Mouse (Mus musculus) kidney, embryonic 16.5 days (tissue): ENCODE data around the gene Slc2a10. TPM values are rescaled to one million over a fixed set of nuclear protein-coding genes. Genes with fewer than 3 reads are reported as not detected.

Source experiments
- ATAC-seq: fragments of 200-750 bp; cut with Nextera tagmentation; 2 replicates; pipeline ENCODE4 v1.8.0; 2017; ENCODE audit warnings: moderate TSS enrichment; ENCODE audit not compliant: low FRiP score, low TSS enrichment
- H3K27ac ChIP-seq: fragments of 300-500 bp; sonication (generic); 2 replicates; pipeline ENCODE4 v1.5.1; 2014; ENCODE audit warnings: low read length
- H3K27me3 ChIP-seq: fragments of 300-500 bp; sonication (generic); 2 replicates; pipeline ENCODE4 v1.6.1; 2014; ENCODE audit warnings: low read length, control low read depth, mixed read lengths; ENCODE audit not compliant: insufficient read depth
- H3K36me3 ChIP-seq: fragments of 300-500 bp; sonication (generic); 2 replicates; pipeline ENCODE4 v1.6.1; 2014; ENCODE audit warnings: low read length, control low read depth, mixed read lengths; ENCODE audit not compliant: insufficient read depth
- H3K4me1 ChIP-seq: fragments of 300-500 bp; sonication (generic); 2 replicates; pipeline ENCODE4 v1.6.1; 2014; ENCODE audit warnings: low read length, control low read depth, mixed read lengths; ENCODE audit not compliant: insufficient read depth
- H3K4me2 ChIP-seq: fragments of 300-500 bp; sonication (generic); replicated peaks from 2 replicates; pipeline ENCODE4 v1.6.1; 2014; ENCODE audit warnings: low read depth, low read length
- H3K4me3 ChIP-seq: fragments of 300-500 bp; sonication (generic); 2 replicates; pipeline ENCODE4 v1.5.1; 2014; ENCODE audit warnings: mild to moderate bottlenecking, low read length
- H3K9ac ChIP-seq: fragments of 300-500 bp; sonication (generic); replicated peaks from 2 replicates; pipeline ENCODE4 v1.6.1; 2014; ENCODE audit warnings: low read length
- H3K9me3 ChIP-seq: fragments of 300-500 bp; sonication (generic); 2 replicates; pipeline ENCODE4 v1.6.1; 2016; ENCODE audit warnings: low read length, control low read depth
- WGBS: fragments of 180-500 bp; shearing (Covaris S2); extraction: QIAGEN DNeasy Blood & Tissue Kit; methylation state at CpG from one replicate; pipeline ENCODE4 v1.1.7; 2014; 5-methylcytosine and 5-hydroxymethylcytosine counted together
- polyA plus RNA-seq: library from polyadenylated mRNA; unstranded; fragments of >200 nt; fragmentation: Nextera tagmentation; extraction: Ambion mirVana; gene quantifications from 2 replicates; pipeline ENCODE4 v1.2.1, GENCODE M21; 2015

Slc2a10 gene
- 8.3 TPM in 2 replicates for polyA plus RNA-seq

DNA sequence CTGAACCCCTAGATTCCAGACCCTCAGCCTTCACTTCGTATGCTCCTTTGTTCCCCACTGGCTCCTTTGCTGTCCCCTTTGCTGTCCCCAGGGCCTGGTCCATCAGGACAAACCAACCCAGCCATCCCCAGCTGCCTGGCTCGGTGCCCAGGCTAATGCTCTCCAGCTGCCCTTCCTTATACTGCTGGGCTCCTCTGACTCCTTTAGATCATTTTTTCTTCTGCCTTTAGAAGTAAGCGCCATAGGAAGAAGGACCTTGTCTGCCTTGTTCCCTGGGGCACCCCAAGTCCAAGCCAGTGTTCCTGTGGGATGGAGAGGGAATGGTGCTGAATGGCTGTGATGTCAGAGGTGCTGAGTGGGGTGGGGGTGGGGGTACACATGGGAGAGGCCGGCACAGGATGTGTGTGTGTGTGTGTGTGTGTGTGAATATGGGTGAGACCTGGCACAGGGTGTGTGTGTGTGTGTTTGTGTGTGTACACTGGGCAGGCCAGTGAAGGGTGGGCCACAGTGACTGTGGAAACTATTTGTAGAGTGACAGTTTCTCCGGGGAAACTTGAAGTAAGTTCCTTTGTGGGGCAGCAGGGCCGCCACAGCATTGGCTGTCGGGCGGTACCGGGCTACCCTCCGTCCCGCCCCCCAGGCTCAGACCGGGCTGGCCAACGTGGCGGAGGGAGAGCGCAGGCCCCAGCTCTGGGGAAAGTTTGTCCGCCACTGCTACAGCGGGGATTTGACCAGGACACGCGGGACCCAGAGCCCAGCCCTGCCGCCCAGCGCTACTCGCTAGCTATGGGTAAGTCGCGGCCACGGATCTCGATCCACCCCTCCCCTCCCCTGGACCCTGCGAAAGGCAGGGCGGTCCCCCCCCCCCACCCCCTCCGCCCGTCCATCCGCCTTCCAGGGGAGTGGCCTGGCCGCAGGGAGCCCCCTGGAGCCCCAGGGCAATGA is at the start of gene Slc2a10:
Slc2a10 (plus strand) TSS at position 529 of the 945 bp plus-strand sequence.
- peaks cover 15% of the 10 kb centered on the region for H3K4me1 ChIP-seq
- no peaks in the 10 kb centered on the region for H3K27me3 ChIP-seq
- peak within 1 kb of the TSS; percentile 52 for H3K4me3 ChIP-seq
- WGBS = 5% methylated on average over 30 of the region's 32 CpGs
- H3K9me3 ChIP-seq = no peaks in the 10 kb centered on the region
- peak; percentile 84 for ATAC-seq
- peak within 1 kb of the TSS; percentile 71 for H3K4me2 ChIP-seq
- H3K36me3 ChIP-seq = no peaks in the 10 kb centered on the region
- H3K9ac ChIP-seq = peak within 1 kb of the TSS; percentile 75
- H3K27ac ChIP-seq = 0 out of 2 replicates have a peak within 1 kb of the TSS, but pooled peaks have one; percentile 27

DNA sequence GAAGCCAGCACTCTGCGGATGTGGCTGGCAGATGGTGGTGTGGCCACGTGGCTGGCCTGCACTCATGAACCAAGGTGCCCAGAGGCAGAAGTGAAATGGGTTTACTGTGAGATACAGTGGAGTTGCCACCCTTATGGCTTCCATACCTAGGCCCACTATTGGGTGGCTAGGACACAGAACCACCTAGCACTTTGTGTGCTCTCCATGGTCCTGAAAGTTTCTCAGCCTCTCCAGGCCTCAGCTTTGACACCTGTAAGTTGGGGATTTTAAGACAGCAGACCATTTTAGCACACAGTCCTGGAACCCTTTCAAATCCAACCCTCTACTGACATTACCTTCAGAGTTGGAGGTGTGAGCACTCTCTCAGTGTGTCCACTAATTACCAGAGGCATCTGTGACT is 46.9 kb upstream of the Slc2a10 start:
- Histone ChIP-seq H3K27me3 (no peaks in the 10 kb centered on the region), H3K36me3 (no peaks in the 10 kb centered on the region), H3K9ac (no peak overlapping the region), H3K4me2 (no peak overlapping the region), H3K4me3 (no peak overlapping the region), H3K27ac (no peak overlapping the region), H3K4me1 (no peaks in the 10 kb centered on the region), H3K9me3 (no peaks in the 10 kb centered on the region)
- WGBS = 71% methylated on average over 2 of the region's 2 CpGs
- no peak for ATAC-seq

DNA sequence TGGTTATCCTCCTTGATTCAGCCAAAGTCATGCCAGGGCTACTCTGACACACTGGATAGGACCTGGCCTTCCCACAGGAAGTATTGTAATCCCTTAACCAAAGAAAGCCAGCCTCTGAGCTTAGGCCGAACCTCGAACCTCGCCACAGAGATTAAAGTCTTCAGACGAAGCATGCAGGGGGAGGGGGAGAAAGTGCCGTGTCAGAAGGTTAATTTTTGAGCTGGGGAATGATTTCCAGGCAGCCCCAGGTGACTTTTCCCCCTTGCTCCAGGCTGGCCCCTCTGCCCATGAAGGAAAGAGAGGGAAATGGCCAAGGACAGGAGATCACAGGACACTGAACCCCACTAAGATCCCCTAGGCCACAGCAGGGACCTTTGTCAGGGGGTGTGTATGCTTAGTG is 45.4 kb upstream of the Slc2a10 start:
- 43% methylated on average over 5 of the region's 5 CpGs for WGBS
- no peak overlapping the region for H3K9ac ChIP-seq
- H3K36me3 ChIP-seq = no peaks in the 10 kb centered on the region
- no peak for ATAC-seq
- no peaks in the 10 kb centered on the region for H3K4me1 ChIP-seq
- no peak overlapping the region for H3K27ac ChIP-seq
- 0 out of 2 replicates have a peak, but pooled peaks cover under 1% of the 10 kb centered on the region for H3K27me3 ChIP-seq
- H3K9me3 ChIP-seq = no peaks in the 10 kb centered on the region
- H3K4me3 ChIP-seq = no peak overlapping the region
- H3K4me2 ChIP-seq = no peak overlapping the region

DNA sequence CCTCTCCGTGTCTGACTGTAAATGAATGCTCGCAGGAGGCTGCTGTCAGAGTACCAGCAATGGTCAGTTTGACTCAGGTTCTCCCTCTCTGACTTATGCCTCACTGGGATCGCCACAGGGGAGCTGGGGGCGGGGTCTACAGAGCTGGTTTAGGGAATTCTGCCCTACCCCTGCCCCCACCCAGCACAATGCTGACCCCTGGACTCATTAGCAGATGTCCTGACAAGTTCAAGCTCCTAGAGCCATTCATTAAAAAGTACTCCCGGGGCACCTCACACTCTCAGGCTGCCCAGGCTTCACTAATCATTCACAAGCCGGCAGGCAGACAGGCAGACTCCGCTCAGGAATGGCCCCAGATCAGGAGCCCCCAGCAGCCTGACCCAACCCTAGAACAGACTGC is 43.9 kb upstream of the Slc2a10 start:
- 13% methylated on average over 7 of the region's 7 CpGs for WGBS
- ATAC-seq = peak; percentile 93

DNA sequence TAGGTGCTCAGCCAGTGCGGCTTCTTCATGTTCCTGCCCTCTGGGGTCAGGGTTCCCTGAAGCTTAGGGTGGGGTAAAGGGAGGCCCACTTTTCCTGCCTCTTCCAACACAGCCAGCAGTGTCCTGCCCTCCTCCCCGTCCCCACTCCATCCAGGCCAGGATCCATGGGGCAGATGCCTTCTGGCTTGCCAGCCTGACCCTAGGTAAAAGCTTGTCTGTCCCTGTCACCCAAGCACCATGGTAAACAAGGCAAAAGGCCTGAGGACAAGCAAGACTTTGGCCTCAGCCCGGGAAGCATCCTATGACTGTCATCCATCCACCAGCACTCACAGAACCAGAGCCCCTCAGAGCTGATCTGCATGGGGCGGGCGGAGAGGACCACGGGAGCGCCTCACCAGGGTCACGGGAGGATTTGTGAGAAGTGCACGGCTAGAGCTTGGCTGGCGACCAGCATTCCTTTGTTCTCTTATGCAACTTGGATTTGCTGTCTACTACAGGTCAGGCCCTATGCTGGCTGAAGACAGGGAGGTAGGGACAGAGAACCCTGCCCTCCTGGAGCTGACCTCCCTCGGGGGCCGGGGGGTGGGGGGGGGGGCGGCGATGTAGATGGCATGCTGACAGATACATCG is 35.6 kb upstream of the Slc2a10 start:
- no peak overlapping the region for H3K27ac ChIP-seq
- H3K4me2 ChIP-seq = no peak overlapping the region
- H3K9me3 ChIP-seq = no peaks in the 10 kb centered on the region
- no peaks in the 10 kb centered on the region for H3K36me3 ChIP-seq
- H3K9ac ChIP-seq = no peak overlapping the region
- 55% methylated on average over 15 of the region's 15 CpGs for WGBS
- H3K4me1 ChIP-seq = no peaks in the 10 kb centered on the region
- ATAC-seq = 0 out of 2 replicates have a peak, but pooled peaks have one; percentile 47
- peaks cover 16% of the 10 kb centered on the region for H3K27me3 ChIP-seq
- no peak overlapping the region for H3K4me3 ChIP-seq

More for the DNA sequence above, 43.9 kb upstream of the Slc2a10 start:
- Histone ChIP-seq H3K36me3 (no peaks in the 10 kb centered on the region), H3K4me1 (no peaks in the 10 kb centered on the region), H3K9ac (no peak overlapping the region), H3K27ac (no peak overlapping the region), H3K4me2 (no peak overlapping the region), H3K27me3 (0 out of 2 replicates have a peak, but pooled peaks cover 2% of the 10 kb centered on the region), H3K9me3 (no peaks in the 10 kb centered on the region), H3K4me3 (no peak overlapping the region)

DNA sequence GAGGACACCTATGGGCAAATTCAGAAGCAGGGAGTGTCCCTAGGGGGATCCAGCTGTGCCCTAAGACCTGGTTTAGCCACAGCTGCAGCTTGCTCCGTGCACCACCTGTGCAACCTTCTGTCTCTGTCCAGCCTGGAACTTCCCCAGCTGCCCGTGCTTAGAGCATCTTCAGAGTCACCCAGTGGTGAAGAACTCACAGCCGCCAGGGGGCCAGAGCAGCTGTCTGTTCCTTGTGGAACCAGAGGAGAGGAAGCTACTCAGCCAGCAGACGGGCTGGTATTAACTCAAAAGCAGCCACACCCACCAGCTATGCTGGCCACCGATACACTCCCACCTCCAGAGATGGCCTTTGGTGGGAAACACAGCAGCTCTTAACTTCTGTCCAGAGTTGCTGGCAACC is 33.4 kb upstream of the Slc2a10 start:
- Histone ChIP-seq H3K4me3 (no peak overlapping the region), H3K4me1 (no peaks in the 10 kb centered on the region), H3K27ac (no peak overlapping the region), H3K9me3 (no peaks in the 10 kb centered on the region), H3K4me2 (no peak overlapping the region), H3K9ac (no peak overlapping the region), H3K27me3 (peaks cover 23% of the 10 kb centered on the region), H3K36me3 (no peaks in the 10 kb centered on the region)
- WGBS = 21% methylated on average over 5 of the region's 5 CpGs
- ATAC-seq = no peak

DNA sequence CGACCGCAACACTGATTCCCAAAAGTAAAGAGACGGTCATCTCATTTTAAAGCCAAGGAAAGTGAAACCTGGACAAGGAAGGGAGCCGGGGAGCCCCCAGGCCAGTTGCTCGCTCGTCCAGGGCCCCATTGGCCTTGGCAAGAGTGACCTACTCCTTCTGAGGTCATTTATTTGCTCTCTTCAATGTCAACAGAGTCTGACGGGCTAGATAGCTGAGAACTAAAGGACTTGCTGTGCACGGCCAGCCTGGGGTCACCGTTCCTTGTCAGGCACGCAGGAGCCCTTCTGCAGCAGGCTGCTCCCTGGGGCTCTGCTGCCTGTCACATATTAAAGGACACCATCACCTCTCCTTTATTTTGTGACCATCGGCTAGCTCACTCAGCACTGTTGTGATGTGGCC is 31.6 kb upstream of the Slc2a10 start:
- H3K4me2 ChIP-seq = no peak overlapping the region
- H3K36me3 ChIP-seq = no peaks in the 10 kb centered on the region
- no peak overlapping the region for H3K4me3 ChIP-seq
- 73% methylated on average over 11 of the region's 11 CpGs for WGBS
- H3K9ac ChIP-seq = no peak overlapping the region
- H3K27ac ChIP-seq = no peak overlapping the region
- H3K9me3 ChIP-seq = no peaks in the 10 kb centered on the region
- H3K4me1 ChIP-seq = no peaks in the 10 kb centered on the region
- peaks cover 23% of the 10 kb centered on the region for H3K27me3 ChIP-seq
- no peak for ATAC-seq

DNA sequence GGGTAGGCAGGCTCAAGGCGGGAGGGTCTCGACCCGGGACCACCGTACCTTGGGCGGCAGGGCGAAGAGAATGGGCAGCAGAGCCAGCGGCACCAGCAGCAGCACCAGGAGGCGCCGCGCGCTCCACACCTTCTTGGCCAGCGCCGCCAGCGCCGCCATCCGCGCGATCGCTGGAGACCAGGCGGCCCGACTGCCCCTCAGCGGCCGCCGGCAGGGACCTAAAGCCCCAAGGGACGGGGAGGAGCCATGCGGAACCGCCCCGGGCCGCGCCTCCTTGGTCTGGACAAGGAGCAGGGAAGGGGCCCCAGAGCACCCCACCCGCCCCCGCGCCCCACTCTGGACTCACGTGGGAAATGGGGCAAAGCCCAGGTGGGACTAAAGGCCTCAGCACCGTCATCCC is 30.6 kb upstream of the Slc2a10 start, which contains the start of gene Slc13a3:
Slc13a3 (minus strand) TSS at position 228 of the 400 bp plus-strand sequence.
- ATAC-seq = 0 out of 2 replicates have a peak, but pooled peaks have one; percentile 49
- WGBS = under 1% methylated on average over 17 of the region's 35 CpGs
- Histone ChIP-seq H3K4me3 (peak within 1 kb of the TSS; percentile 23), H3K27me3 (peaks cover 23% of the 10 kb centered on the region), H3K27ac (no peak within 1 kb of the TSS), H3K36me3 (no peaks in the 10 kb centered on the region), H3K9ac (0 out of 2 replicates have a peak within 1 kb of the TSS, but pooled peaks have one; percentile 39), H3K4me1 (no peaks in the 10 kb centered on the region), H3K4me2 (peak within 1 kb of the TSS; percentile 47), H3K9me3 (no peaks in the 10 kb centered on the region)

DNA sequence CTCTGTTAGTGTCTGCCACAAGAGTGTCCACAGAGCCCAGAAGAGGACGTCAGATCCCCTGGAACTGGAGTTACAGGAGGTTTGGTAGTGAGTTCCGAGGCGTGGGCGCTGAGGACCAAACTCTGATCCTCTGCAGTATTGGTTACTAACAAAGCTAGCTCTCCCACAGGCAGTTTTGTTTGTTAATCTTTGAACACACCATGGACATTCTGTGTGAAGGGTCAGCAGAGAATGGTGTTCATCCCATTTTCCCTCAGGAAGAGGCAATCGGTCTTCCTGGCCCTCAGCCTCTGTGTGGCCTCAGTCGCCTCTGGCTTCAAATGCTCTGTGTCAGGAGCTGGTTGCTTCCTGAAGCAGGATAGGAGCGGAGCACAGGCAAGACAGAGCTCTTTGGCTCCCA is 28.2 kb upstream of the Slc2a10 start:
- H3K9me3 ChIP-seq = no peaks in the 10 kb centered on the region
- peaks cover 23% of the 10 kb centered on the region for H3K27me3 ChIP-seq
- no peaks in the 10 kb centered on the region for H3K4me1 ChIP-seq
- 77% methylated on average over 7 of the region's 7 CpGs for WGBS
- no peak overlapping the region for H3K9ac ChIP-seq
- no peak overlapping the region for H3K4me2 ChIP-seq
- no peaks in the 10 kb centered on the region for H3K36me3 ChIP-seq
- no peak overlapping the region for H3K27ac ChIP-seq
- ATAC-seq = no peak
- no peak overlapping the region for H3K4me3 ChIP-seq
